Mouse (Mus musculus): ENCODE measurements around the gene Bdkrb2. TPM values are rescaled to one million over a fixed set of nuclear protein-coding genes. Genes with fewer than 3 reads are reported as not detected.
A peak's percentile ranks its signal among the peaks of the same experiment; 100 is the strongest.

Gene Bdkrb2
- polyA plus RNA-seq, 1 experiment from 2014 or later, result 3.5 TPM

- ATAC-seq (ENCODE audit: insufficient read depth, low FRiP score, low read depth), result no peak
- Histone ChIP-seq H3K36me3 (no peaks in the 10 kb centered on the region), H3K4me2 (no peak overlapping the region), H3K9me3 (no peaks in the 10 kb centered on the region), H3K4me3 (replicated peaks) (no peak overlapping the region), H3K9ac (no peak overlapping the region), H3K27me3 (replicated peaks) (no peaks in the 10 kb centered on the region), H3K4me1 (peaks cover 17% of the 10 kb centered on the region; the same call in 1 of the 2 replicates), H3K27ac (no peak overlapping the region)
- 72% methylated on average over 2 of the region's 2 CpGs for WGBS
Measured at GRCm38 (mm10) chr12:105548001-105548400, 15.0 kb upstream of the Bdkrb2 start.

GRCm38 (mm10) chr12:105548881-105549280, 14.1 kb upstream of the Bdkrb2 start:
- WGBS, result 85% methylated on average over 6 of the region's 6 CpGs
- no peak overlapping the region for H3K9ac ChIP-seq
- ATAC-seq (ENCODE audit: insufficient read depth, low FRiP score, low read depth), result no peak

GRCm38 (mm10) chr12:105549835-105550802, 12.9 kb upstream of the Bdkrb2 start:
- no peaks in the 10 kb centered on the region for H3K27me3 ChIP-seq (replicated peaks)
- no peak overlapping the region for H3K27ac ChIP-seq
- no peak overlapping the region for H3K4me2 ChIP-seq
- no peak for ATAC-seq (ENCODE audit: insufficient read depth, low FRiP score, low read depth)
- peaks cover 22% of the 10 kb centered on the region for H3K4me1 ChIP-seq
- no peaks in the 10 kb centered on the region for H3K9me3 ChIP-seq
- no peak overlapping the region for H3K4me3 ChIP-seq (replicated peaks)
- 57% methylated on average over 4 of the region's 4 CpGs for WGBS
- no peak overlapping the region for H3K9ac ChIP-seq
- H3K36me3 ChIP-seq, result no peaks in the 10 kb centered on the region

More at GRCm38 (mm10) chr12:105548881-105549280, 14.1 kb upstream of the Bdkrb2 start:
- Histone ChIP-seq H3K4me2 (no peak overlapping the region), H3K4me1 (peaks cover 17% of the 10 kb centered on the region; the same call in 1 of the 2 replicates), H3K4me3 (replicated peaks) (no peak overlapping the region), H3K27ac (no peak overlapping the region), H3K9me3 (no peaks in the 10 kb centered on the region), H3K27me3 (replicated peaks) (no peaks in the 10 kb centered on the region), H3K36me3 (no peaks in the 10 kb centered on the region)

- H3K4me3 ChIP-seq (replicated peaks), result no peak overlapping the region
- H3K4me1 ChIP-seq, result peaks cover 17% of the 10 kb centered on the region
- H3K4me2 ChIP-seq, result no peak overlapping the region
- no peak overlapping the region for H3K9ac ChIP-seq
- H3K27ac ChIP-seq, result no peak overlapping the region
- no peaks in the 10 kb centered on the region for H3K27me3 ChIP-seq (replicated peaks)
- 42% methylated on average over 6 of the region's 6 CpGs for WGBS
- no peak for ATAC-seq (ENCODE audit: insufficient read depth, low FRiP score, low read depth)
- H3K9me3 ChIP-seq, result no peaks in the 10 kb centered on the region
- H3K36me3 ChIP-seq, result no peaks in the 10 kb centered on the region
Measured at GRCm38 (mm10) chr12:105551551-105551989, 11.5 kb upstream of the Bdkrb2 start.

GRCm38 (mm10) chr12:105554151-105554772, 8.8 kb upstream of the Bdkrb2 start:
- no peaks in the 10 kb centered on the region for H3K27me3 ChIP-seq (replicated peaks)
- H3K4me1 ChIP-seq, result peaks cover 16% of the 10 kb centered on the region
- no peaks in the 10 kb centered on the region for H3K36me3 ChIP-seq
- ATAC-seq (ENCODE audit: insufficient read depth, low FRiP score, low read depth), result no peak
- 55% methylated on average over 8 of the region's 8 CpGs for WGBS
- H3K4me3 ChIP-seq (replicated peaks), result no peak overlapping the region
- H3K9me3 ChIP-seq, result no peaks in the 10 kb centered on the region
- H3K27ac ChIP-seq, result no peak overlapping the region
- H3K4me2 ChIP-seq, result no peak overlapping the region
- H3K9ac ChIP-seq, result no peak overlapping the region

GRCm38 (mm10) chr12:105555172-105555571, 7.9 kb upstream of the Bdkrb2 start:
- Histone ChIP-seq H3K4me1 (peaks cover 16% of the 10 kb centered on the region), H3K27ac (no peak overlapping the region), H3K9ac (no peak overlapping the region), H3K4me2 (no peak overlapping the region), H3K9me3 (no peaks in the 10 kb centered on the region), H3K36me3 (no peaks in the 10 kb centered on the region), H3K4me3 (replicated peaks) (no peak overlapping the region), H3K27me3 (replicated peaks) (no peaks in the 10 kb centered on the region)
- no peak for ATAC-seq (ENCODE audit: insufficient read depth, low FRiP score, low read depth)
- 59% methylated on average over 5 of the region's 5 CpGs for WGBS

- Histone ChIP-seq H3K4me3 (replicated peaks) (no peak overlapping the region), H3K4me2 (no peak overlapping the region), H3K4me1 (peaks cover 18% of the 10 kb centered on the region), H3K9me3 (no peaks in the 10 kb centered on the region), H3K36me3 (no peaks in the 10 kb centered on the region), H3K27ac (peak overlapping the region; percentile 5; the same call in 1 of the 2 replicates), H3K9ac (no peak overlapping the region), H3K27me3 (replicated peaks) (peaks cover 5% of the 10 kb centered on the region; the same call in 1 of the 2 replicates)
- 63% methylated on average over 7 of the region's 7 CpGs for WGBS
- ATAC-seq (ENCODE audit: insufficient read depth, low FRiP score, low read depth), result no peak
Measured at GRCm38 (mm10) chr12:105557250-105557925, 5.6 kb upstream of the Bdkrb2 start.

GRCm38 (mm10) chr12:105561007-105561534, 2.0 kb upstream of the Bdkrb2 start:
- Histone ChIP-seq H3K4me1 (peaks cover 28% of the 10 kb centered on the region), H3K9me3 (no peaks in the 10 kb centered on the region), H3K9ac (no peak overlapping the region), H3K27ac (no peak overlapping the region), H3K36me3 (no peaks in the 10 kb centered on the region), H3K4me3 (replicated peaks) (no peak overlapping the region), H3K27me3 (replicated peaks) (peaks cover 29% of the 10 kb centered on the region; the same call in 1 of the 2 replicates), H3K4me2 (no peak overlapping the region)
- 35% methylated on average over 8 of the region's 8 CpGs for WGBS
- 0 out of 2 replicates have a peak, but pooled peaks have one; percentile 14 for ATAC-seq (ENCODE audit: insufficient read depth, low FRiP score, low read depth)

- peak overlapping the region; percentile 54 for H3K4me2 ChIP-seq
- no peak for ATAC-seq (ENCODE audit: insufficient read depth, low FRiP score, low read depth)
- peaks cover 21% of the 10 kb centered on the region for H3K4me1 ChIP-seq
- WGBS, result 33% methylated on average over 8 of the region's 8 CpGs
- no peak overlapping the region for H3K27ac ChIP-seq
- H3K9me3 ChIP-seq, result no peaks in the 10 kb centered on the region
- H3K4me3 ChIP-seq (replicated peaks), result peak overlapping the region; percentile 34; the same call in 1 of the 2 replicates
- H3K9ac ChIP-seq, result no peak overlapping the region
- peaks cover 29% of the 10 kb centered on the region; the same call in 1 of the 2 replicates for H3K27me3 ChIP-seq (replicated peaks)
- H3K36me3 ChIP-seq, result no peaks in the 10 kb centered on the region
Measured at GRCm38 (mm10) chr12:105562056-105562820, 788 bp upstream of the Bdkrb2 start.

GRCm38 (mm10) chr12:105563726-105564275, 775 bp downstream of the Bdkrb2 start:
- no peak overlapping the region for H3K27ac ChIP-seq
- H3K4me2 ChIP-seq, result peak overlapping the region; percentile 54
- peaks cover 29% of the 10 kb centered on the region; the same call in 1 of the 2 replicates for H3K27me3 ChIP-seq (replicated peaks)
- H3K9ac ChIP-seq, result no peak overlapping the region
- 11% methylated on average over 25 of the region's 25 CpGs for WGBS
- no peak for ATAC-seq (ENCODE audit: insufficient read depth, low FRiP score, low read depth)
- H3K4me1 ChIP-seq, result peaks cover 21% of the 10 kb centered on the region
- peak overlapping the region; percentile 34 for H3K4me3 ChIP-seq (replicated peaks)
- no peaks in the 10 kb centered on the region for H3K36me3 ChIP-seq
- H3K9me3 ChIP-seq, result no peaks in the 10 kb centered on the region

Measured in stomach, embryonic 15.5 days (tissue).